Mouse (Mus musculus) embryonic facial prominence, embryonic 14.5 days (tissue): ENCODE data around the gene Acot8. TPM values are rescaled to one million over a fixed set of nuclear protein-coding genes. Genes with fewer than 3 reads are reported as not detected.

ENCODE experiments used
- ATAC-seq: fragments of 200-750 bp; cut with Nextera tagmentation; 2 replicates; pipeline ENCODE4 v1.8.0; 2017; ENCODE audit warnings: low read depth, moderate number of reproducible peaks, moderate TSS enrichment
- DNase-seq: peaks from one replicate; pipeline ENCODE4 v3.0.0-alpha.2; 2015; ENCODE audit warnings: low spot score
- H3K27ac ChIP-seq: fragments of 300-500 bp; sonication (generic); replicated peaks from 2 replicates; pipeline ENCODE4 v1.5.1; 2014; ENCODE audit warnings: low read depth, mild to moderate bottlenecking, low read length, moderate library complexity
- H3K27me3 ChIP-seq: fragments of 300-500 bp; sonication (generic); replicated peaks from 2 replicates; pipeline ENCODE4 v1.6.1; 2014; ENCODE audit warnings: low read length; ENCODE audit not compliant: control insufficient read depth, insufficient read depth
- H3K36me3 ChIP-seq: fragments of 300-500 bp; sonication (generic); 2 replicates; pipeline ENCODE4 v1.6.1; 2014; ENCODE audit warnings: low read length, mixed read lengths; ENCODE audit not compliant: control insufficient read depth, insufficient read depth
- H3K4me1 ChIP-seq: fragments of 300-500 bp; sonication (generic); 2 replicates; pipeline ENCODE4 v1.6.1; 2014; ENCODE audit warnings: antibody characterized with exemption, low read length; ENCODE audit not compliant: control insufficient read depth, insufficient read depth
- H3K4me2 ChIP-seq: fragments of 300-500 bp; sonication (generic); 2 replicates; pipeline ENCODE4 v1.6.1; 2014; ENCODE audit warnings: low read depth, mild to moderate bottlenecking, low read length, moderate library complexity, mixed read lengths
- H3K4me3 ChIP-seq: fragments of 300-500 bp; sonication (generic); 2 replicates; pipeline ENCODE4 v1.5.1; 2014; ENCODE audit warnings: low read depth, mild to moderate bottlenecking, low read length
- H3K9ac ChIP-seq: fragments of 300-500 bp; sonication (generic); 2 replicates; pipeline ENCODE4 v1.6.1; 2014; ENCODE audit warnings: low read depth, mild to moderate bottlenecking, low read length, moderate library complexity, mixed read lengths
- H3K9me3 ChIP-seq: fragments of 300-500 bp; sonication (generic); 2 replicates; pipeline ENCODE4 v1.6.1; 2016; ENCODE audit warnings: low read length; ENCODE audit not compliant: control insufficient read depth
- WGBS: fragments of 180-500 bp; shearing (Covaris S2); extraction: QIAGEN DNeasy Blood & Tissue Kit; methylation state at CpG from one replicate; pipeline ENCODE4 v1.1.7; 2014; 5-methylcytosine and 5-hydroxymethylcytosine counted together
- polyA plus RNA-seq: library from polyadenylated mRNA; unstranded; fragments of >200 nt; fragmentation: Nextera tagmentation; extraction: Ambion mirVana; gene quantifications from 2 replicates; pipeline ENCODE4 v1.2.1, GENCODE M21; 2014

The Acot8 gene
- polyA plus RNA-seq, 1 experiment from 2014 or later, result 13.8 TPM

- no peak overlapping the region for H3K27ac ChIP-seq
- 83% methylated on average over 10 of the region's 10 CpGs for WGBS
- DNase-seq (no peak), ATAC-seq (no peak)
- H3K27me3 ChIP-seq, result no peaks in the 10 kb centered on the region
- no peak overlapping the region for H3K9ac ChIP-seq
- 0 out of 2 replicates have a peak, but pooled peaks cover 4% of the 10 kb centered on the region for H3K4me1 ChIP-seq
- H3K9me3 ChIP-seq, result no peaks in the 10 kb centered on the region
- no peak overlapping the region for H3K4me2 ChIP-seq
- peaks cover 18% of the 10 kb centered on the region for H3K36me3 ChIP-seq
- no peak overlapping the region for H3K4me3 ChIP-seq
Measured at GRCm38 (mm10) chr2:164831029-164831428, 26.3 kb upstream of the Acot8 start.

- no peak overlapping the region for H3K4me2 ChIP-seq
- no peak for DNase-seq
- no peak for ATAC-seq
- H3K4me3 ChIP-seq, result no peak overlapping the region
- H3K36me3 ChIP-seq, result peaks cover 32% of the 10 kb centered on the region
- H3K9ac ChIP-seq, result no peak overlapping the region
- no peaks in the 10 kb centered on the region for H3K27me3 ChIP-seq
- 100% methylated on average over 1 of the region's 1 CpGs for WGBS
- H3K9me3 ChIP-seq, result no peaks in the 10 kb centered on the region
- peaks cover 4% of the 10 kb centered on the region; the same call in 1 of the 2 replicates for H3K4me1 ChIP-seq
- H3K27ac ChIP-seq, result no peak overlapping the region
Measured at GRCm38 (mm10) chr2:164829090-164829489, 24.4 kb upstream of the Acot8 start.

GRCm38 (mm10) chr2:164828437-164828836 lies 23.8 kb upstream of the Acot8 start, which contains the start of gene Spata25:
TSS of gene Spata25 (minus strand) at chr2:164828537.
- Histone ChIP-seq H3K4me2 (no peak within 1 kb of the TSS), H3K36me3 (peaks cover 32% of the 10 kb centered on the region), H3K27me3 (no peaks in the 10 kb centered on the region), H3K27ac (no peak within 1 kb of the TSS), H3K9me3 (no peaks in the 10 kb centered on the region), H3K4me1 (peaks cover 4% of the 10 kb centered on the region), H3K4me3 (no peak within 1 kb of the TSS), H3K9ac (no peak within 1 kb of the TSS)
- DNase-seq, result no peak
- no peak for ATAC-seq
- 82% methylated on average over 6 of the region's 6 CpGs for WGBS

DNA sequence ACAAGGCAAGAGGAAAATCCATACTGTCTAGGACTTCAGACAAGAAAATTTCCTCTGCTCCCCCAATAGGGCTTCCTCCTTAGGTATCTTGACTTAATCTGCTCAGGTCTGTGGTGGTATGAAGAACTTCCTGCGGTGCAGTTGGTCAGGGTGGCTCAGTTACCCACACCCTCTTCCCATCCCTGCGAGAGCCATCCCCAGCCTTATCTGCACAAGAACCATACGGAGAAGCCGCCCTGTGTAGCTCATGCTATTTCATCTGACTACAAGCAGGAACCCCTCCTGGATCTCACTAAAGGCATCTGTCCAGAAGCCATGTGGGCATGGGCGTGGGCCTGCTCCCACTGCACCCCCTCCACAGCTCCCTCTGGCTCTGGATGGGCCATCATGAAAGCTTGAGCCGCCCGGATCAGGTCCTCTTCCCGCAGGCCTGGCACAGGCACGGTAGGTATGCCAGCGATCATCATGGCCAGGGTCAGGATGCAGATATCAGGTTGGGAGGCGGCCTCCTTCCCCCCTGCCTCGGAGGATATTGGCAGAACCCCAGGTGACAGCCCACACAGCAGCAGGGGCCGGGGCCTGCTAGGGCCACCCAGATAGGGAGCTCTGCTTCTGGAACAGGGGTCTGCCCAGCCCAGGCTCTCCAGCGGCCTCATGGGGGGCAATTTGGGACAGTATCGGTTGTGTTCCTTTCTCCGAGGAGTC lies 22.6 kb upstream of the Acot8 start:
- ATAC-seq (no peak), DNase-seq (no peak)
- Histone ChIP-seq H3K9ac (no peak overlapping the region), H3K36me3 (peaks cover 32% of the 10 kb centered on the region), H3K4me1 (peaks cover 3% of the 10 kb centered on the region), H3K4me2 (no peak overlapping the region), H3K27ac (no peak overlapping the region), H3K9me3 (no peaks in the 10 kb centered on the region), H3K27me3 (no peaks in the 10 kb centered on the region), H3K4me3 (no peak overlapping the region)
- 89% methylated on average over 16 of the region's 16 CpGs for WGBS

DNA sequence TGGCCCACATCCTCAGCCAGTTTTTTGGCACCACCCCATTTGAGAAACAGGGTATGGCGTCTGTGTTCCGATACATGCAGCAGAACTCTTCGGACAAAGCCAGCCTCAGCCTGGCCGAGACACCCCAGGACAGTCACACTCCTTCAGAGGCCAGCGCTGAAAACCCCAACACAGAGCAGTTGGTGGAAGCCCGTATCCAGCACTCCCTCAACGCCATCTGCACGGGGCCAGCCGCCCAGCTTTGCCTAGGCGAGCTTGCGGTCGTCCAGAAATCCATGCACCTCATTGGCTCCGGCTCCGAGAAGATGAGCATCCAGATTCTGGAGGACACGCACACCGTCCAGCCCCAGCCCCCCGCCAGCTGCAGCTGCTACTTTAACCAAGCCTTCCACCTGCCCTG lies 20.8 kb upstream of the Acot8 start:
- Histone ChIP-seq H3K4me1 (peaks cover 3% of the 10 kb centered on the region), H3K27ac (no peak overlapping the region), H3K9ac (no peak overlapping the region), H3K4me3 (no peak overlapping the region), H3K4me2 (no peak overlapping the region), H3K27me3 (no peaks in the 10 kb centered on the region), H3K9me3 (no peaks in the 10 kb centered on the region), H3K36me3 (peaks cover 41% of the 10 kb centered on the region)
- DNase-seq (no peak), ATAC-seq (no peak)
- WGBS, result 95% methylated on average over 17 of the region's 17 CpGs

GRCm38 (mm10) chr2:164823969-164824368 lies 19.3 kb upstream of the Acot8 start:
- 95% methylated on average over 4 of the region's 4 CpGs for WGBS
- Histone ChIP-seq H3K36me3 (peaks cover 44% of the 10 kb centered on the region), H3K9me3 (no peaks in the 10 kb centered on the region), H3K27ac (no peak overlapping the region), H3K27me3 (no peaks in the 10 kb centered on the region), H3K4me1 (peaks cover 3% of the 10 kb centered on the region), H3K9ac (no peak overlapping the region), H3K4me2 (peak overlapping the region; percentile 55), H3K4me3 (no peak overlapping the region)
- no peak for DNase-seq
- no peak for ATAC-seq

DNA sequence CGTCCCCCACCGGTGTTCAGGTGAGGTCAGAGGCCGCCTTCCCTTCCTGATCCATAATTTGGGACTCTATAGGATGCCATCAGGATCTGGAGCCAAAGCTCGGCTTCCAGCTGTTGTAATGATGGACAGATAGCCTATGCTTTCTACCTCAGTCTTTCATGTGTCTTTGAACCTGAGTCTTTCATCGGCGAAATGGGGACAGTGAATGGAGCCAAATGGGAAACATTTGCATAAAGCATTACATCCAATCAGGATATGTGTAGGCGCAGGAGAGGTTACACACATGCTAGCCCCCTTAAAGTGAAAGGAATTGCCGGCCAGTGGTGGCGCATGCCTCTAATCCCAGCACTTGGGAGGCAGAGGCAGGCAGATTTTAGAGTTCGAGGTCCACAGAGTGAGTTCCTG lies 18.5 kb upstream of the Acot8 start:
- WGBS, result 3% methylated on average over 10 of the region's 10 CpGs
- Histone ChIP-seq H3K4me2 (peak overlapping the region; percentile 55), H3K9me3 (no peaks in the 10 kb centered on the region), H3K4me3 (peak overlapping the region; percentile 67), H3K9ac (peak overlapping the region; percentile 69), H3K36me3 (peaks cover 44% of the 10 kb centered on the region), H3K4me1 (peaks cover 3% of the 10 kb centered on the region), H3K27ac (peak overlapping the region; percentile 79), H3K27me3 (no peaks in the 10 kb centered on the region)
- peak; percentile 67 for ATAC-seq
- peak; percentile 72 for DNase-seq

DNA sequence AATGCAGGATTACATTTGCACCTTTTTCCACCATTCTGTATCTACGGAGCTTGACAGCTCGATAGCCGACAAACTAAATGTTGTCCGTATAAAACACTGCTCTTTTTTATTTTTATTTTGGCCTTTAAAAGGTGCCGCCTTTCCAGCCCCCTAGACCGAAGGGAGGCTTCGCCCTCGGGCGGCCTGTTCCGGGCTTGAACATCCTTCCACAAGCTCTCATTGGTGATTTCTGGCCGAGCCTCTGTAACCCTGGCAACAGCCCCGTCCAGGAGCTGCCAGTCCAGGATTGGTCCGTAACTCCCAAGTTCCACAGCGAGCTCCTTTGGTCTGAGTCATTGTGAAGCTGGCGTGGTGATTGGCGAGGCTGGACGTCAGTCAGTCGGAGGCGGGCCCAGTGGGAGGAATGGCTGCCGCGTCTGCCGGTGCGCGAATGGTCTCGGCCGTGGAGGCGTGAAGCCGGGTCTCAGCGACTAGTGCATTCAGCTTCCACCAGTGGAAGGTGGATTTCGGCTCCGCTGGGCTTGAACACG lies 18.0 kb upstream of the Acot8 start, which contains the start of gene Zswim1:
Gene Zswim1, plus strand, starts transcription at position 51 of the 530 bp plus-strand sequence.
- Histone ChIP-seq H3K9ac (peak within 1 kb of the TSS; percentile 69), H3K36me3 (peaks cover 43% of the 10 kb centered on the region), H3K27ac (peak within 1 kb of the TSS; percentile 79), H3K4me2 (peak within 1 kb of the TSS; percentile 55), H3K9me3 (no peaks in the 10 kb centered on the region), H3K27me3 (no peaks in the 10 kb centered on the region), H3K4me1 (peaks cover 3% of the 10 kb centered on the region), H3K4me3 (peak within 1 kb of the TSS; percentile 67)
- peak; percentile 99 for DNase-seq
- 1% methylated on average over 32 of the region's 32 CpGs for WGBS
- ATAC-seq, result peak; percentile 100

DNA sequence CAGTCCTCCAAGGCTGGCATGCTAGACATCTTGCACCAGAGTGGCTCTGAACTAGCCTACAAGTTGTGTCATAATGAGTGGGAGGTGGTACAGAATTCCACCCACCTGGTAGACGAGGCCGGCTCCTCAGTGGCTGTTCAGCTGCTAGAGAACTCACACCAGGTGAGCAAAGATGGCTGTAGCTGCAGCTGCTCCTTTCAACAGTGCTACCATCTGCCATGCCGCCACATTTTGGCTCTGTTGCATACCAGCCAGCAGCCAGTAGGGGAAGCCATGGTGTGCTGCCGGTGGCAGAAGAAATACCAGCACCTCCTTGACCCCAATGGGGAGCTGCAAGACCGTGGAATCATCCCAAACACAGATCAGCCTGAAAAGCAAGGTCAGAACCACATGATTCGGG lies 16.4 kb upstream of the Acot8 start:
- H3K9me3 ChIP-seq, result no peaks in the 10 kb centered on the region
- H3K4me2 ChIP-seq, result no peak overlapping the region
- WGBS, result 88% methylated on average over 6 of the region's 6 CpGs
- no peak overlapping the region for H3K27ac ChIP-seq
- H3K36me3 ChIP-seq, result peaks cover 27% of the 10 kb centered on the region
- H3K4me1 ChIP-seq, result peaks cover 3% of the 10 kb centered on the region
- ATAC-seq (no peak), DNase-seq (no peak)
- H3K9ac ChIP-seq, result no peak overlapping the region
- no peaks in the 10 kb centered on the region for H3K27me3 ChIP-seq
- no peak overlapping the region for H3K4me3 ChIP-seq
